Mouse (Mus musculus): ENCODE measurements around the gene Cnnm4. TPM values are rescaled to one million over a fixed set of nuclear protein-coding genes. Genes with fewer than 3 reads are reported as not detected.
A peak's percentile ranks its signal among the peaks of the same experiment; 100 is the strongest.

Cnnm4 gene
- total and polyA plus RNA-seq, 3 experiments: 3.0 to 4.6 (median 3.5) TPM

GRCm38 (mm10) chr1:36545845-36546600 lies 74.6 kb downstream of the Cnnm4 start:
- H3K79me2 ChIP-seq (replicated peaks; ENCODE audit: control insufficient read depth, extremely low read depth, insufficient read depth, poor library complexity, severe bottlenecking): no peaks in the 10 kb centered on the region
- 0 out of 2 replicates have a peak overlapping the region, but pooled peaks have one; percentile 11 for H3K27ac ChIP-seq (ENCODE audit: insufficient read depth, low read depth)
- peaks cover 2 to 10% of the 10 kb centered on the region in 2 experiments; a peak in 3 of 4 replicates for H3K4me1 ChIP-seq (ENCODE audit: control insufficient read depth in 1 of 2, insufficient read depth in 2 of 2)
- no peaks in the 10 kb centered on the region for H3K9me3 ChIP-seq (replicated peaks; ENCODE audit: low read length)
- H3K9ac ChIP-seq (ENCODE audit: insufficient read depth, low read depth): peak overlapping the region; percentile 42
- TF ChIP-seq MYC (IDR thresholded peaks at IDR 0.05; ENCODE audit: low read depth, low read length): no peak
- no peak for TF ChIP-seq ZKSCAN1 (IDR thresholded peaks at IDR 0.05; ENCODE audit: borderline replicate concordance, low read depth, low read length)
- no peak for TF ChIP-seq BHLHE40 (IDR thresholded peaks at IDR 0.05; ENCODE audit: low read depth, low read length)
- TF ChIP-seq SIN3A (IDR thresholded peaks at IDR 0.05; ENCODE audit: low read length): no peak
- no peak for TF ChIP-seq TCF12 (IDR thresholded peaks at IDR 0.05; ENCODE audit: low read depth, low read length)
- TF ChIP-seq MEF2A (IDR thresholded peaks at IDR 0.05; ENCODE audit: borderline replicate concordance, low read depth, low read length): no peak
- no peak for TF ChIP-seq ETS1 (conservative IDR thresholded peaks at IDR 0.05; ENCODE audit: low read depth, low read length)
- no peak for TF ChIP-seq MXI1 (IDR thresholded peaks at IDR 0.05; ENCODE audit: low read depth, low read length)
- TF ChIP-seq ELF1 (IDR thresholded peaks at IDR 0.05; ENCODE audit: low read depth, low read length): 0 out of 2 replicates have a peak, but pooled peaks have one; percentile 19
- TF ChIP-seq RAD21 (IDR thresholded peaks at IDR 0.05; ENCODE audit: low read depth, low read length): peak; percentile 20
- peak in 1 of 2 experiments; percentile 71; a peak in 2 of 4 replicates for TF ChIP-seq CTCF (conservative IDR thresholded peaks at IDR 0.05 in 1 of 2, IDR thresholded peaks at IDR 0.05 in 1 of 2; ENCODE audit: low read depth in 2 of 2, low read length in 2 of 2)
- no peak for TF ChIP-seq NELFE (IDR thresholded peaks at IDR 0.05; ENCODE audit: low read depth, low read length)
- TF ChIP-seq ZC3H11A (IDR thresholded peaks at IDR 0.05; ENCODE audit: low read depth, low read length): no peak
- no peak for TF ChIP-seq CHD1 (IDR thresholded peaks at IDR 0.05; ENCODE audit: low read depth, low read length)
- no peak for TF ChIP-seq USF2 (conservative IDR thresholded peaks at IDR 0.05; ENCODE audit: low read depth, low read length)
- no peak for TF ChIP-seq MAZ (IDR thresholded peaks at IDR 0.05; ENCODE audit: low read depth, low read length)
- TF ChIP-seq USF1 (IDR thresholded peaks at IDR 0.05; ENCODE audit: low read depth, low read length): no peak
- TF ChIP-seq PAX5 (IDR thresholded peaks at IDR 0.05; ENCODE audit: low read length): no peak
- TF ChIP-seq ZMIZ1 (IDR thresholded peaks at IDR 0.05; ENCODE audit: low read depth, low read length): no peak
- peak; percentile 94 for TF ChIP-seq TBP (conservative IDR thresholded peaks at IDR 0.05; ENCODE audit: low read depth, low read length)
- TF ChIP-seq JUND (conservative IDR thresholded peaks at IDR 0.05; ENCODE audit: low read depth, low read length): no peak
- TF ChIP-seq POLR2A (IDR thresholded peaks at IDR 0.05; ENCODE audit: low read depth, low read length): 0 out of 2 replicates have a peak, but pooled peaks have one; percentile 18
- TF ChIP-seq MAX (IDR thresholded peaks at IDR 0.05; ENCODE audit: low read length): no peak
- no peak for TF ChIP-seq POLR2AphosphoS2 (IDR thresholded peaks at IDR 0.05; ENCODE audit: low read depth, low read length)
- TF ChIP-seq CHD2 (IDR thresholded peaks at IDR 0.05; ENCODE audit: low read length): no peak
- no peak for TF ChIP-seq HCFC1 (IDR thresholded peaks at IDR 0.05; ENCODE audit: low read depth, low read length)
- TF ChIP-seq ZNF384 (IDR thresholded peaks at IDR 0.05; ENCODE audit: low read depth, low read length): peak; percentile 41; the same call in 1 of the 2 replicates
- TF ChIP-seq IRF4 (IDR thresholded peaks at IDR 0.05; ENCODE audit: low read depth, low read length): no peak; the same call in 1 of the 2 replicates
- peak; percentile 37; the same call in 1 of the 2 replicates for TF ChIP-seq MAFK (IDR thresholded peaks at IDR 0.05; ENCODE audit: insufficient replicate concordance, low read length)
- TF ChIP-seq JUN (IDR thresholded peaks at IDR 0.05; ENCODE audit: insufficient read depth, low read depth, low read length): no peak
- TF ChIP-seq SMC3 (IDR thresholded peaks at IDR 0.05; ENCODE audit: low read depth, low read length): peak; percentile 7; the same call in 1 of the 2 replicates
- no peak for TF ChIP-seq E2F4 (IDR thresholded peaks at IDR 0.05; ENCODE audit: insufficient replicate concordance, low read depth, low read length)
- TF ChIP-seq GABPA (IDR thresholded peaks at IDR 0.05; ENCODE audit: insufficient replicate concordance, low read depth, low read length): no peak
- no peak for TF ChIP-seq NRF1 (IDR thresholded peaks at IDR 0.05; ENCODE audit: low read depth, low read length)
- no peak for TF ChIP-seq RCOR1 (conservative IDR thresholded peaks at IDR 0.05; ENCODE audit: low read depth, low read length)
- no peak; the same call in 1 of the 2 replicates for TF ChIP-seq UBTF (IDR thresholded peaks at IDR 0.05; ENCODE audit: low read depth, low read length)
- no peak for TF ChIP-seq KAT2A (IDR thresholded peaks at IDR 0.05; ENCODE audit: insufficient replicate concordance, low read length)
- no peak for TF ChIP-seq EP300 (IDR thresholded peaks at IDR 0.05; ENCODE audit: low read length)
- peaks cover 29 to 55% of the 10 kb centered on the region in 2 experiments for H3K36me3 ChIP-seq (replicated peaks in 1 of 2; ENCODE audit: control insufficient read depth in 1 of 2, insufficient read depth in 1 of 2, low read length in 1 of 2)
- peak; percentile 66 for DNase-seq (ENCODE audit: extremely low read depth)
- H3K4me2 ChIP-seq (ENCODE audit: insufficient read depth, low read depth, poor library complexity, severe bottlenecking): peak overlapping the region; percentile 80
- dilution Hi-C loops (cut with MboI; ENCODE audit: extremely low pct_ligation_motif_present, extremely low pct_unique_long_range_greater_than_20kb, low sequenced_read_pairs): no loop called here
- in situ Hi-C loops (cut with MboI; ENCODE audit: low pct_ligation_motif_present, low pct_unique_long_range_greater_than_20kb, low sequenced_read_pairs): no loop called here
- H3K4me3 ChIP-seq (replicated peaks in 1 of 3; ENCODE audit: low read depth in 2 of 3, low read length in 2 of 3, poor library complexity in 1 of 3): peak overlapping the region; percentile 66 to 81 (median 72)
- H3K27me3 ChIP-seq (replicated peaks): no peaks in the 10 kb centered on the region
